ENCODE assay signal across 9 mouse cellular contexts in genomic region chr16:43547323-43548180, GRCm38 (mm10).
A peak's percentile ranks its signal among the peaks of the same experiment; 100 is the strongest.
DNase-seq lines count a peak whose midpoint lies in the region; ATAC-seq and TF ChIP-seq lines count a peak whose summit lies in the region.
"Had no signal": no experiment of that assay in that cellular context is flagged by ENCODE, and none has a peak within 500 bp of the region (broad histone marks: within the 10 kb centered on the region; RNA-seq: fewer than 3 reads in every experiment).

No protein-coding gene starts in this region.

- no peaks in the 10 kb centered on the region for H3K27me3 ChIP-seq in heart, embryonic 11.5 days (ENCODE audit: control insufficient read depth, insufficient read depth, low read length)
- H3K27me3 ChIP-seq in stomach, embryonic 16.5 days (ENCODE audit: control insufficient read depth, insufficient read depth, low read length) = no peaks in the 10 kb centered on the region

- H3K36me3 ChIP-seq in heart, embryonic 11.5 days (ENCODE audit: control insufficient read depth, insufficient read depth, low read length) = no peaks in the 10 kb centered on the region
- H3K36me3 ChIP-seq in stomach, embryonic 16.5 days (ENCODE audit: control insufficient read depth, insufficient read depth, low read length) = no peaks in the 10 kb centered on the region

- peak overlapping the region; percentile 85 for H3K27ac ChIP-seq in gastrocnemius, adult 2 months
- 0 out of 2 replicates have a peak overlapping the region, but pooled peaks have one; percentile 46 for H3K27ac ChIP-seq in heart, embryonic 11.5 days (ENCODE audit: low read depth, low read length)
- H3K27ac ChIP-seq in stomach, embryonic 16.5 days (ENCODE audit: low read length) = peak overlapping the region; percentile 62; the same call in 1 of the 2 replicates

- H3K4me3 ChIP-seq in gastrocnemius, adult 2 months = peak overlapping the region; percentile 17
- H3K4me3 ChIP-seq in heart, embryonic 11.5 days (ENCODE audit: low read depth, low read length) = peak overlapping the region; percentile 12; the same call in 1 of the 2 replicates
- no peak overlapping the region for H3K4me3 ChIP-seq in stomach, embryonic 16.5 days (replicated peaks; ENCODE audit: low read length)
- H3K4me3 ChIP-seq: erythroblast, embryonic 14.5 days had no signal

- intact Hi-C loops in gastrocnemius, adult 2 months (cut with DNase I) = loop anchor here (10.0 kb wide), 1 partner anchor 257 kb away; no protein-coding TSS in a partner anchor

- no peak for DNase-seq in gastrocnemius, adult 2 months
- no peak for DNase-seq in gastrocnemius, postnatal 10 days
- DNase-seq in R1 (ENCODE audit: low read depth, low spot score) = peak; percentile 15
- peak; percentile 24 to 51 for DNase-seq in kidney, postnatal 25 days
- DNase-seq in spleen, adult 12 weeks (ENCODE audit: low spot score) = no peak
- DNase-seq in frontal cortex, postnatal 36 days (ENCODE audit: low spot score in 2 of 2) = no peak

- no peak for TF ChIP-seq CTCF in gastrocnemius, adult 2 months (IDR thresholded peaks at IDR 0.05)

- H3K4me1 ChIP-seq in heart, embryonic 11.5 days (ENCODE audit: control insufficient read depth, insufficient read depth, low read length) = peaks cover 35% of the 10 kb centered on the region
- peaks cover 18% of the 10 kb centered on the region for H3K4me1 ChIP-seq in stomach, embryonic 16.5 days (ENCODE audit: control insufficient read depth, insufficient read depth, low read length)

- peak overlapping the region; percentile 48 for H3K4me2 ChIP-seq in heart, embryonic 11.5 days
- H3K4me2 ChIP-seq in stomach, embryonic 16.5 days (ENCODE audit: low read depth, low read length) = no peak overlapping the region

- H3K9ac ChIP-seq in heart, embryonic 11.5 days (ENCODE audit: low read depth, low read length) = peak overlapping the region; percentile 56; the same call in 1 of the 2 replicates
- no peak overlapping the region for H3K9ac ChIP-seq in stomach, embryonic 16.5 days (ENCODE audit: low read length)

- ATAC-seq in heart, embryonic 11.5 days (replicated peaks; ENCODE audit: insufficient number of reproducible peaks, low FRiP score, low TSS enrichment) = no peak
- no peak for ATAC-seq in stomach, embryonic 16.5 days (ENCODE audit: insufficient read depth, low FRiP score)

- no peaks in the 10 kb centered on the region for H3K9me3 ChIP-seq in heart, embryonic 11.5 days (replicated peaks; ENCODE audit: control insufficient read depth, low read length)
- H3K9me3 ChIP-seq in stomach, embryonic 16.5 days (replicated peaks; ENCODE audit: control insufficient read depth, low read length) = no peaks in the 10 kb centered on the region

- WGBS in heart, embryonic 11.5 days (ENCODE audit: insufficient replicate concordance) = 34% methylated on average over 19 of the region's 19 CpGs
- WGBS in stomach, embryonic 16.5 days = 44% methylated on average over 19 of the region's 19 CpGs

Comparison
In these comparisons a context has a peak if more than half of its experiments do, and no peak if none do; other contexts are left out.
1. DNase-seq: peak in R1 (single experiment) and kidney, postnatal 25 days (2 of 2); none in gastrocnemius, adult 2 months (single experiment), gastrocnemius, postnatal 10 days (single experiment), spleen, adult 12 weeks (single experiment) and frontal cortex, postnatal 36 days (0 of 2).
2. Peak in every context shown above with its lines, with median percentiles within 50 percentile points of each other: H3K27ac ChIP-seq.